Mouse (Mus musculus): ENCODE results near the gene Ets1. TPM values are rescaled to one million over a fixed set of nuclear protein-coding genes. Genes with fewer than 3 reads are reported as not detected.

Gene Ets1
- polyA plus RNA-seq, 1 experiment: 1.1 TPM

GRCm38 (mm10) chr9:32713106-32713505 is 77.1 kb downstream of the Ets1 start:
- no peaks in the 10 kb centered on the region for H3K36me3 ChIP-seq (ENCODE audit: control insufficient read depth, insufficient read depth, low read length)
- TF ChIP-seq POLR2A (IDR thresholded peaks at IDR 0.05; ENCODE audit: control insufficient read depth, low read depth, low read length) (no peak), CTCF (IDR thresholded peaks at IDR 0.05; ENCODE audit: control insufficient read depth, insufficient read depth, insufficient replicate concordance, low read depth, low read length) (no peak)
- peaks cover 6% of the 10 kb centered on the region for H3K4me1 ChIP-seq (ENCODE audit: control insufficient read depth, insufficient read depth, low read length)
- H3K4me3 ChIP-seq (ENCODE audit: control insufficient read depth, low read depth, low read length): no peak overlapping the region
- no peak overlapping the region for H3K27ac ChIP-seq (ENCODE audit: control insufficient read depth, insufficient read depth, low read depth, low read length)
- H3K27me3 ChIP-seq (ENCODE audit: control insufficient read depth, insufficient read depth, low read length): no peaks in the 10 kb centered on the region

- H3K36me3 ChIP-seq (ENCODE audit: control insufficient read depth, insufficient read depth, low read length): no peaks in the 10 kb centered on the region
- no peak overlapping the region for H3K27ac ChIP-seq (ENCODE audit: control insufficient read depth, insufficient read depth, low read depth, low read length)
- no peaks in the 10 kb centered on the region for H3K27me3 ChIP-seq (ENCODE audit: control insufficient read depth, insufficient read depth, low read length)
- H3K4me1 ChIP-seq (ENCODE audit: control insufficient read depth, insufficient read depth, low read length): peaks cover 8% of the 10 kb centered on the region
- no peak overlapping the region for H3K4me3 ChIP-seq (ENCODE audit: control insufficient read depth, low read depth, low read length)
- TF ChIP-seq POLR2A (IDR thresholded peaks at IDR 0.05; ENCODE audit: control insufficient read depth, low read depth, low read length) (no peak), CTCF (IDR thresholded peaks at IDR 0.05; ENCODE audit: control insufficient read depth, insufficient read depth, insufficient replicate concordance, low read depth, low read length) (no peak)
Measured at GRCm38 (mm10) chr9:32713790-32714189, 77.8 kb downstream of the Ets1 start.

- Histone ChIP-seq H3K27me3 (ENCODE audit: control insufficient read depth, insufficient read depth, low read length) (no peaks in the 10 kb centered on the region), H3K36me3 (ENCODE audit: control insufficient read depth, insufficient read depth, low read length) (no peaks in the 10 kb centered on the region), H3K4me3 (ENCODE audit: control insufficient read depth, low read depth, low read length) (no peak overlapping the region), H3K27ac (ENCODE audit: control insufficient read depth, insufficient read depth, low read depth, low read length) (no peak overlapping the region), H3K4me1 (ENCODE audit: control insufficient read depth, insufficient read depth, low read length) (peaks cover 8% of the 10 kb centered on the region)
- no peak for TF ChIP-seq POLR2A (IDR thresholded peaks at IDR 0.05; ENCODE audit: control insufficient read depth, low read depth, low read length)
Measured at GRCm38 (mm10) chr9:32714487-32714886, 78.5 kb downstream of the Ets1 start.

GRCm38 (mm10) chr9:32715806-32716466 is 79.9 kb downstream of the Ets1 start:
- H3K36me3 ChIP-seq (ENCODE audit: control insufficient read depth, insufficient read depth, low read length): no peaks in the 10 kb centered on the region
- H3K4me1 ChIP-seq (ENCODE audit: control insufficient read depth, insufficient read depth, low read length): peaks cover 5% of the 10 kb centered on the region
- peak overlapping the region; percentile 18; the same call in 1 of the 2 replicates for H3K27ac ChIP-seq (ENCODE audit: control insufficient read depth, insufficient read depth, low read depth, low read length)
- no peaks in the 10 kb centered on the region for H3K27me3 ChIP-seq (ENCODE audit: control insufficient read depth, insufficient read depth, low read length)
- no peak for TF ChIP-seq CTCF (IDR thresholded peaks at IDR 0.05; ENCODE audit: control insufficient read depth, insufficient read depth, insufficient replicate concordance, low read depth, low read length)
- H3K4me3 ChIP-seq (ENCODE audit: control insufficient read depth, low read depth, low read length): no peak overlapping the region

- Histone ChIP-seq H3K27ac (ENCODE audit: control insufficient read depth, insufficient read depth, low read depth, low read length) (no peak overlapping the region), H3K4me1 (ENCODE audit: control insufficient read depth, insufficient read depth, low read length) (peaks cover 5% of the 10 kb centered on the region), H3K27me3 (ENCODE audit: control insufficient read depth, insufficient read depth, low read length) (no peaks in the 10 kb centered on the region), H3K36me3 (ENCODE audit: control insufficient read depth, insufficient read depth, low read length) (no peaks in the 10 kb centered on the region), H3K4me3 (ENCODE audit: control insufficient read depth, low read depth, low read length) (no peak overlapping the region)
- no peak for TF ChIP-seq POLR2A (IDR thresholded peaks at IDR 0.05; ENCODE audit: control insufficient read depth, low read depth, low read length)
- TF ChIP-seq CTCF (IDR thresholded peaks at IDR 0.05; ENCODE audit: control insufficient read depth, insufficient read depth, insufficient replicate concordance, low read depth, low read length): no peak
Measured at GRCm38 (mm10) chr9:32717268-32717920, 81.4 kb downstream of the Ets1 start.

GRCm38 (mm10) chr9:32717931-32718820 is 82.2 kb downstream of the Ets1 start:
- no peaks in the 10 kb centered on the region for H3K27me3 ChIP-seq (ENCODE audit: control insufficient read depth, insufficient read depth, low read length)
- H3K4me3 ChIP-seq (ENCODE audit: control insufficient read depth, low read depth, low read length): no peak overlapping the region
- H3K36me3 ChIP-seq (ENCODE audit: control insufficient read depth, insufficient read depth, low read length): no peaks in the 10 kb centered on the region
- H3K4me1 ChIP-seq (ENCODE audit: control insufficient read depth, insufficient read depth, low read length): peaks cover 5% of the 10 kb centered on the region
- no peak overlapping the region; the same call in 1 of the 2 replicates for H3K27ac ChIP-seq (ENCODE audit: control insufficient read depth, insufficient read depth, low read depth, low read length)
- TF ChIP-seq CTCF (IDR thresholded peaks at IDR 0.05; ENCODE audit: control insufficient read depth, insufficient read depth, insufficient replicate concordance, low read depth, low read length): no peak
- no peak for TF ChIP-seq POLR2A (IDR thresholded peaks at IDR 0.05; ENCODE audit: control insufficient read depth, low read depth, low read length)

GRCm38 (mm10) chr9:32718868-32719267 is 82.8 kb downstream of the Ets1 start:
- Histone ChIP-seq H3K27ac (ENCODE audit: control insufficient read depth, insufficient read depth, low read depth, low read length) (no peak overlapping the region), H3K4me3 (ENCODE audit: control insufficient read depth, low read depth, low read length) (no peak overlapping the region), H3K36me3 (ENCODE audit: control insufficient read depth, insufficient read depth, low read length) (no peaks in the 10 kb centered on the region), H3K4me1 (ENCODE audit: control insufficient read depth, insufficient read depth, low read length) (peaks cover 5% of the 10 kb centered on the region), H3K27me3 (ENCODE audit: control insufficient read depth, insufficient read depth, low read length) (no peaks in the 10 kb centered on the region)
- TF ChIP-seq CTCF (IDR thresholded peaks at IDR 0.05; ENCODE audit: control insufficient read depth, insufficient read depth, insufficient replicate concordance, low read depth, low read length): no peak
- no peak for TF ChIP-seq POLR2A (IDR thresholded peaks at IDR 0.05; ENCODE audit: control insufficient read depth, low read depth, low read length)

All from testis, adult 2 months (tissue).